Mouse (Mus musculus): Measurements from ENCODE around the gene Rbfox1.

GRCm38 (mm10) chr16:7039404-7040367 lies 1154.5 kb downstream of the Rbfox1 start:
- no peak for TF ChIP-seq POLR2A (IDR thresholded peaks at IDR 0.05; ENCODE audit: extremely low read depth, insufficient read depth, low read length)
- TF ChIP-seq CTCF (IDR thresholded peaks at IDR 0.05; ENCODE audit: low read depth, low read length), result no peak
